Mouse (Mus musculus) erythroblast, embryonic 14.5 days (primary cell): ENCODE results near the gene Zfp746.

ENCODE experiments used
- GATA1 ChIP-seq: IDR thresholded peaks from 2 replicates; pipeline ENCODE4 v1.6.1; 2012; ENCODE audit warnings: low read length, inconsistent platforms, mixed read lengths
- TAL1 ChIP-seq: IDR thresholded peaks from 3 replicates; pipeline ENCODE4 v1.6.1; 2012; ENCODE audit warnings: low read length, inconsistent platforms, mixed read lengths

- TF ChIP-seq GATA1 (no peak), TAL1 (no peak)
These were observed 18.9 kb downstream of the Zfp746 start for GRCm38 (mm10) chr6:48067492-48067891.
